Mouse (Mus musculus): ENCODE data around the gene Ccdc15. TPM values are rescaled to one million over a fixed set of nuclear protein-coding genes. Genes with fewer than 3 reads are reported as not detected.
A peak's percentile ranks its signal among the peaks of the same experiment; 100 is the strongest.
"Not testable (repeated sequence)": the region's sequence is repeated elsewhere in the genome, so short reads cannot be mapped to it uniquely, and the experiment has no call there.

Gene Ccdc15
- polyA plus RNA-seq, 1 experiment from 2014 or later: 7.4 TPM

GRCm38 (mm10) chr9:37347184-37347987, 846 bp downstream of the Ccdc15 start:
- Histone ChIP-seq H3K4me3 (peak overlapping the region; percentile 77), H3K27ac (replicated peaks) (peak overlapping the region; percentile 82), H3K9me3 (no peaks in the 10 kb centered on the region), H3K36me3 (no peaks in the 10 kb centered on the region), H3K27me3 (no peaks in the 10 kb centered on the region), H3K9ac (peak overlapping the region; percentile 70), H3K4me2 (peak overlapping the region; percentile 62), H3K4me1 (replicated peaks) (peaks cover 17% of the 10 kb centered on the region)
- ATAC-seq (ENCODE audit: low FRiP score, low read depth): no peak; the same call in 1 of the 2 replicates
- 25% methylated on average over 12 of the region's 12 CpGs for WGBS

- H3K9me3 ChIP-seq: no peaks in the 10 kb centered on the region
- H3K27ac ChIP-seq (replicated peaks): no peak overlapping the region
- 87% methylated on average over 3 of the region's 3 CpGs for WGBS
- ATAC-seq (ENCODE audit: low FRiP score, low read depth): no peak
- H3K9ac ChIP-seq: no peak overlapping the region
- H3K27me3 ChIP-seq: no peaks in the 10 kb centered on the region
- H3K4me1 ChIP-seq (replicated peaks): peaks cover 17% of the 10 kb centered on the region
- H3K4me3 ChIP-seq: no peak overlapping the region
- H3K4me2 ChIP-seq: no peak overlapping the region
- H3K36me3 ChIP-seq: no peaks in the 10 kb centered on the region; the same call in 1 of the 2 replicates
These were observed 2.8 kb downstream of the Ccdc15 start for GRCm38 (mm10) chr9:37345406-37345805.

- Histone ChIP-seq H3K27me3 (no peaks in the 10 kb centered on the region), H3K36me3 (no peaks in the 10 kb centered on the region)
These were observed 18.8 kb downstream of the Ccdc15 start for GRCm38 (mm10) chr9:37329456-37329855.

GRCm38 (mm10) chr9:37301720-37302119, 46.5 kb downstream of the Ccdc15 start:
- Histone ChIP-seq H3K36me3 (no peaks in the 10 kb centered on the region), H3K27ac (replicated peaks) (no peak overlapping the region), H3K9ac (no peak overlapping the region), H3K4me3 (no peak overlapping the region), H3K4me1 (replicated peaks) (no peaks in the 10 kb centered on the region), H3K27me3 (no peaks in the 10 kb centered on the region), H3K4me2 (no peak overlapping the region), H3K9me3 (no peaks in the 10 kb centered on the region)
- ATAC-seq (ENCODE audit: low FRiP score, low read depth): no peak
- 97% methylated on average over 1 of the region's 1 CpGs for WGBS

More at GRCm38 (mm10) chr9:37329456-37329855, 18.8 kb downstream of the Ccdc15 start:
- Histone ChIP-seq H3K9ac (no peak overlapping the region), H3K4me2 (no peak overlapping the region), H3K4me3 (no peak overlapping the region), H3K4me1 (replicated peaks) (no peaks in the 10 kb centered on the region), H3K9me3 (no peaks in the 10 kb centered on the region), H3K27ac (replicated peaks) (no peak overlapping the region)
- WGBS: 37% methylated on average over 3 of the region's 3 CpGs
- no peak for ATAC-seq (ENCODE audit: low FRiP score, low read depth)

- not testable (repeated sequence) for H3K4me3 ChIP-seq; ATAC-seq (ENCODE audit: low FRiP score, low read depth)
- WGBS: 87% methylated on average over 1 of the region's 1 CpGs
These were observed 47.7 kb downstream of the Ccdc15 start for GRCm38 (mm10) chr9:37300501-37300900.

GRCm38 (mm10) chr9:37295586-37295985, 52.6 kb downstream of the Ccdc15 start:
- no peak overlapping the region for H3K4me2 ChIP-seq
- no peaks in the 10 kb centered on the region for H3K36me3 ChIP-seq
- ATAC-seq (ENCODE audit: low FRiP score, low read depth): no peak
- H3K4me3 ChIP-seq: no peak overlapping the region
- no peaks in the 10 kb centered on the region for H3K4me1 ChIP-seq (replicated peaks)
- H3K9me3 ChIP-seq: no peaks in the 10 kb centered on the region
- H3K27me3 ChIP-seq: no peaks in the 10 kb centered on the region
- H3K9ac ChIP-seq: no peak overlapping the region
- no peak overlapping the region for H3K27ac ChIP-seq (replicated peaks)

More at GRCm38 (mm10) chr9:37300501-37300900, 47.7 kb downstream of the Ccdc15 start:
- not testable (repeated sequence) for H3K9me3 ChIP-seq; H3K36me3 ChIP-seq; H3K27me3 ChIP-seq; H3K9ac ChIP-seq; H3K4me2 ChIP-seq; H3K4me1 ChIP-seq (replicated peaks); H3K27ac ChIP-seq (replicated peaks)

- Histone ChIP-seq H3K27ac (replicated peaks) (no peak overlapping the region), H3K27me3 (no peaks in the 10 kb centered on the region), H3K4me2 (no peak overlapping the region), H3K4me1 (replicated peaks) (no peaks in the 10 kb centered on the region), H3K36me3 (no peaks in the 10 kb centered on the region), H3K4me3 (no peak overlapping the region), H3K9ac (no peak overlapping the region), H3K9me3 (no peaks in the 10 kb centered on the region)
- 89% methylated on average over 2 of the region's 2 CpGs for WGBS
- ATAC-seq (ENCODE audit: low FRiP score, low read depth): no peak
These were observed 81.6 kb downstream of the Ccdc15 start for GRCm38 (mm10) chr9:37266622-37267021.

GRCm38 (mm10) chr9:37255889-37256225, 92.4 kb downstream of the Ccdc15 start:
- peak; percentile 80; the same call in 1 of the 2 replicates for ATAC-seq (ENCODE audit: low FRiP score, low read depth)
- peak overlapping the region; percentile 85 for H3K4me2 ChIP-seq

GRCm38 (mm10) chr9:37255149-37255888, 92.9 kb downstream of the Ccdc15 start, which contains the start of gene Slc37a2:
Gene Slc37a2 (minus strand): TSS chr9:37255738.
- peak; percentile 82 for ATAC-seq (ENCODE audit: low FRiP score, low read depth)
- Histone ChIP-seq H3K4me3 (peak within 1 kb of the TSS; percentile 37), H3K9ac (peak within 1 kb of the TSS; percentile 15), H3K27me3 (peaks cover 9% of the 10 kb centered on the region; the same call in 1 of the 2 replicates), H3K27ac (replicated peaks) (no peak within 1 kb of the TSS), H3K9me3 (no peaks in the 10 kb centered on the region), H3K4me1 (replicated peaks) (peaks cover 12% of the 10 kb centered on the region), H3K4me2 (peak within 1 kb of the TSS; percentile 85), H3K36me3 (no peaks in the 10 kb centered on the region)
- 3% methylated on average over 38 of the region's 38 CpGs for WGBS

More at GRCm38 (mm10) chr9:37255889-37256225, 92.4 kb downstream of the Ccdc15 start:
- peak overlapping the region; percentile 37 for H3K4me3 ChIP-seq
- WGBS: 34% methylated on average over 7 of the region's 7 CpGs
- no peak overlapping the region for H3K27ac ChIP-seq (replicated peaks)
- H3K27me3 ChIP-seq: peaks cover 9% of the 10 kb centered on the region; the same call in 1 of the 2 replicates
- H3K9me3 ChIP-seq: no peaks in the 10 kb centered on the region
- peaks cover 12% of the 10 kb centered on the region for H3K4me1 ChIP-seq (replicated peaks)
- H3K36me3 ChIP-seq: no peaks in the 10 kb centered on the region
- H3K9ac ChIP-seq: 0 out of 2 replicates have a peak overlapping the region, but pooled peaks have one; percentile 15

GRCm38 (mm10) chr9:37254531-37255110, 93.6 kb downstream of the Ccdc15 start:
- Histone ChIP-seq H3K4me2 (peak overlapping the region; percentile 85), H3K27ac (replicated peaks) (no peak overlapping the region), H3K36me3 (no peaks in the 10 kb centered on the region), H3K9ac (no peak overlapping the region), H3K27me3 (peaks cover 9% of the 10 kb centered on the region; the same call in 1 of the 2 replicates), H3K9me3 (no peaks in the 10 kb centered on the region), H3K4me1 (replicated peaks) (peaks cover 12% of the 10 kb centered on the region), H3K4me3 (peak overlapping the region; percentile 37)
- ATAC-seq (ENCODE audit: low FRiP score, low read depth): no peak
- 29% methylated on average over 6 of the region's 6 CpGs for WGBS

- 91% methylated on average over 6 of the region's 6 CpGs for WGBS
- no peak overlapping the region for H3K9ac ChIP-seq
- no peak for ATAC-seq (ENCODE audit: low FRiP score, low read depth)
- peaks cover 9% of the 10 kb centered on the region; the same call in 1 of the 2 replicates for H3K27me3 ChIP-seq
- H3K4me3 ChIP-seq: no peak overlapping the region
- H3K9me3 ChIP-seq: no peaks in the 10 kb centered on the region
- H3K4me2 ChIP-seq: no peak overlapping the region
- no peaks in the 10 kb centered on the region for H3K36me3 ChIP-seq
- peaks cover 16% of the 10 kb centered on the region for H3K4me1 ChIP-seq (replicated peaks)
- no peak overlapping the region for H3K27ac ChIP-seq (replicated peaks)
These were observed 97.6 kb downstream of the Ccdc15 start for GRCm38 (mm10) chr9:37250631-37251030.

- no peak for ATAC-seq (ENCODE audit: low FRiP score, low read depth)
- Histone ChIP-seq H3K4me3 (no peak overlapping the region), H3K9ac (no peak overlapping the region), H3K27ac (replicated peaks) (no peak overlapping the region), H3K4me1 (replicated peaks) (peaks cover 11% of the 10 kb centered on the region; the same call in 1 of the 2 replicates), H3K9me3 (no peaks in the 10 kb centered on the region), H3K27me3 (peaks cover 9% of the 10 kb centered on the region; the same call in 1 of the 2 replicates), H3K4me2 (no peak overlapping the region), H3K36me3 (no peaks in the 10 kb centered on the region)
- WGBS: 83% methylated on average over 3 of the region's 3 CpGs
These were observed 98.3 kb downstream of the Ccdc15 start for GRCm38 (mm10) chr9:37249976-37250375.
